Mouse (Mus musculus) stomach, embryonic 14.5 days (tissue): ENCODE data around the gene Prox1. TPM values are rescaled to one million over a fixed set of nuclear protein-coding genes. Genes with fewer than 3 reads are reported as not detected.

Source experiments
- ATAC-seq: fragments of 200-750 bp; cut with Nextera tagmentation; 2 replicates; pipeline ENCODE4 v1.8.0; 2017; ENCODE audit warnings: low read depth, moderate TSS enrichment; ENCODE audit not compliant: insufficient number of reproducible peaks, insufficient read depth, low FRiP score
- H3K27ac ChIP-seq: fragments of 300-500 bp; sonication (generic); 2 replicates; pipeline ENCODE4 v1.5.1; 2014; ENCODE audit warnings: mild to moderate bottlenecking, low read length, moderate library complexity, mixed read lengths
- H3K27me3 ChIP-seq: fragments of 300-500 bp; sonication (generic); 2 replicates; pipeline ENCODE4 v1.6.1; 2014; ENCODE audit warnings: low read length, control low read depth, mixed read lengths; ENCODE audit not compliant: control insufficient read depth, insufficient read depth
- H3K36me3 ChIP-seq: fragments of 300-500 bp; sonication (generic); 2 replicates; pipeline ENCODE4 v1.6.1; 2014; ENCODE audit warnings: mild to moderate bottlenecking, control low read depth, low read length, moderate library complexity, mixed read lengths; ENCODE audit not compliant: control insufficient read depth, insufficient read depth
- H3K4me1 ChIP-seq: fragments of 300-500 bp; sonication (generic); 2 replicates; pipeline ENCODE4 v1.6.1; 2014; ENCODE audit warnings: low read length, control low read depth, mixed read lengths; ENCODE audit not compliant: control insufficient read depth, insufficient read depth
- H3K4me2 ChIP-seq: fragments of 300-500 bp; sonication (generic); replicated peaks from 2 replicates; pipeline ENCODE4 v1.6.1; 2014; ENCODE audit warnings: low read depth, low read length, control low read depth
- H3K4me3 ChIP-seq: fragments of 300-500 bp; sonication (generic); 2 replicates; pipeline ENCODE4 v1.5.1; 2014; ENCODE audit warnings: low read depth, low read length, control low read depth
- H3K9ac ChIP-seq: fragments of 300-500 bp; sonication (generic); replicated peaks from 2 replicates; pipeline ENCODE4 v1.6.1; 2014; ENCODE audit warnings: low read depth, mild to moderate bottlenecking, control low read depth, low read length, moderate library complexity, mixed read lengths
- H3K9me3 ChIP-seq: fragments of 300-500 bp; sonication (generic); 2 replicates; pipeline ENCODE4 v1.6.1; 2016; ENCODE audit warnings: low read depth, low read length, control low read depth; ENCODE audit not compliant: control insufficient read depth
- WGBS: fragments of 180-500 bp; shearing (Covaris S2); extraction: QIAGEN DNeasy Blood & Tissue Kit; methylation state at CpG from one replicate; pipeline ENCODE4 v1.1.7; 2014; 5-methylcytosine and 5-hydroxymethylcytosine counted together
- polyA plus RNA-seq: library from polyadenylated mRNA; unstranded; fragments of >200 nt; fragmentation: Nextera tagmentation; extraction: Ambion mirVana; gene quantifications from 2 replicates; pipeline ENCODE4 v1.2.1, GENCODE M21; 2014

The Prox1 gene
- polyA plus RNA-seq, 1 experiment from 2014 or later = 1.3 TPM

DNA sequence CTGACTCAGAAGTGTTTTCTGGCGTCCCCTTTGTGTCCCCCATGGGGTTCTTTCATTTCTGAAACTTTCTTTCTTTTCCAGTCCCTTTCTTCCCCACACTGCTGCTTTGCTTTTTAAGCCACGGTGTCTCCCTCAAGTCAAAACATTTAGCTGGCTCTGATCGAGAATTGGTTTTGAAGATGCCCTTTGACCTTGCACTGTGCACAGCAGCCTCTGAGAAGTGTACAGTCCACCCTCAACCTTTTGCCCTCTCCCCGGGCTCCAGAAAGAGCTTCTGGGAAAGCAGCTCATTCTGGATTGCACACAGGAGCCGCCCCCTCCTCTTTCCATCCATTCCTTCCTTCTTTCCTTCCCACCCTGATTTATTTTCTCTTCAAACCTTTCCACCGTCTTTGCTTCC, 10.3 kb upstream of the Prox1 start:
- Histone ChIP-seq H3K9ac (no peak overlapping the region), H3K27ac (no peak overlapping the region), H3K4me3 (no peak overlapping the region), H3K36me3 (no peaks in the 10 kb centered on the region), H3K4me2 (no peak overlapping the region), H3K4me1 (no peaks in the 10 kb centered on the region), H3K9me3 (no peaks in the 10 kb centered on the region), H3K27me3 (peaks cover 4% of the 10 kb centered on the region)
- 40% methylated on average over 6 of the region's 6 CpGs for WGBS
- ATAC-seq = no peak

GRCm38 (mm10) chr1:190176961-190177360, 6.4 kb upstream of the Prox1 start:
- peaks cover 10% of the 10 kb centered on the region for H3K27me3 ChIP-seq
- 12% methylated on average over 3 of the region's 3 CpGs for WGBS
- no peak overlapping the region for H3K27ac ChIP-seq
- H3K36me3 ChIP-seq = no peaks in the 10 kb centered on the region
- no peak overlapping the region for H3K4me2 ChIP-seq
- H3K9ac ChIP-seq = no peak overlapping the region
- no peak overlapping the region for H3K4me3 ChIP-seq
- no peak for ATAC-seq
- no peaks in the 10 kb centered on the region for H3K9me3 ChIP-seq
- peaks cover 9% of the 10 kb centered on the region for H3K4me1 ChIP-seq

DNA sequence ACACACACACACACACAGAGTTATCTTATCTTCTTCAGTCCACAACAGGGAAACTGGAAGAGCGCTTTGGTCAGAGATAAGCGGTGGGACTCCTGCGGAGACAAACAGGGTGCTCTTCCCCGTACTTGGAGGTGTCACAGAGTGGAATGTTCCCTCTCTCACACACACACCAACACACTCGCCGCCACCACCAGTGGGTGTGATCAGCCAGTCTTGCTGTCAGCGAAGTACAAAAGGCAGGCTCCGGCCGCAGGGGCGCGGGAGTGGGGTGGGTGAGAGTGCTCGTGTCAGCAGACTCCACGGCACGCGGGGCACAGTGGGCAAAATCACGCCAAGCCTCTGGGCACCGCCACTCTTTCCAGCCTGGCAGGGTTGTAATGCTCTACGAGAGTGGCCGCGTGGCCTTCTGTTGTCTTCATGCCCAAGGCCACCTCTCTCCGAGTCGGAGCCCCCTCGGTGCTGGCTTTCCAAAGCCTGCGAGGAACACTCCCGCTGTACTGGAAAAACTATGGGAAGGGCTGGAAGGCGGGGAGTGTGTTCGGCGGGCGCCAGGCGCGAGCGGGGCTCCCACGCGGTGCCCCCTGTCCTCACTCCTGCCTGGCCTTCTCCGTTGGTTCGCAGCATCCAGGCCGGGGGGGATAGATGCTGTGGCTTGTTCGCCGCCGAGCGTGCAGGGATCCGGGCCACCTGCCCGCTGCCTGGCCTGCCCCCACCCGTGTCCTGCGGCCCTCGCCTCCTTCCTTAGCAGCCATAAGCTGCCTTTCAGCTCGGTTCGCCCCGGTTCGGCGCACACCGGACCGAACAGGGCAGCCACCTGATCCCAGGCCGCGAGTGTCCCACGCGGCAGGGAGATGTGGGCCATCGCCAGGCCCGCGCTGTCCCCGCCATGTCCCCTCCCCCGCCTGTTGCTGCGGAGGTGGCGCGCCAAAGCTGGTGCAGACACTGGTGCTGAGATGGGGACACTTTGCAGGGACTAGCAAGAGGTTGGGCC, 4.5 kb upstream of the Prox1 start:
- WGBS = 3% methylated on average over 65 of the region's 65 CpGs
- ATAC-seq = no peak
- no peak overlapping the region for H3K27ac ChIP-seq
- peaks cover 17% of the 10 kb centered on the region for H3K27me3 ChIP-seq
- no peaks in the 10 kb centered on the region for H3K9me3 ChIP-seq
- H3K36me3 ChIP-seq = no peaks in the 10 kb centered on the region
- H3K4me2 ChIP-seq = peak overlapping the region; percentile 47
- peaks cover 9% of the 10 kb centered on the region for H3K4me1 ChIP-seq
- H3K4me3 ChIP-seq = peak overlapping the region; percentile 27
- H3K9ac ChIP-seq = 0 out of 2 replicates have a peak overlapping the region, but pooled peaks have one; percentile 11

GRCm38 (mm10) chr1:190174231-190174630, 3.7 kb upstream of the Prox1 start:
- Histone ChIP-seq H3K27ac (no peak overlapping the region), H3K4me3 (no peak overlapping the region; the same call in 1 of the 2 replicates), H3K4me2 (peak overlapping the region; percentile 47; the same call in 1 of the 2 replicates), H3K27me3 (peaks cover 17% of the 10 kb centered on the region), H3K9me3 (no peaks in the 10 kb centered on the region), H3K4me1 (peaks cover 11% of the 10 kb centered on the region), H3K36me3 (no peaks in the 10 kb centered on the region), H3K9ac (no peak overlapping the region)
- no peak for ATAC-seq
- WGBS = 4% methylated on average over 13 of the region's 13 CpGs

GRCm38 (mm10) chr1:190173596-190173995, 3.1 kb upstream of the Prox1 start:
- no peaks in the 10 kb centered on the region for H3K9me3 ChIP-seq
- H3K36me3 ChIP-seq = no peaks in the 10 kb centered on the region
- H3K4me1 ChIP-seq = peaks cover 14% of the 10 kb centered on the region
- H3K27ac ChIP-seq = no peak overlapping the region
- H3K4me3 ChIP-seq = no peak overlapping the region
- ATAC-seq = no peak
- no peak overlapping the region for H3K9ac ChIP-seq
- WGBS = under 1% methylated on average over 12 of the region's 16 CpGs
- peaks cover 17% of the 10 kb centered on the region for H3K27me3 ChIP-seq
- no peak overlapping the region; the same call in 1 of the 2 replicates for H3K4me2 ChIP-seq

GRCm38 (mm10) chr1:190172979-190173461, 2.5 kb upstream of the Prox1 start:
- ATAC-seq = no peak
- peak overlapping the region; percentile 5; the same call in 1 of the 2 replicates for H3K4me3 ChIP-seq
- WGBS = 2% methylated on average over 24 of the region's 24 CpGs
- no peaks in the 10 kb centered on the region for H3K9me3 ChIP-seq
- H3K4me1 ChIP-seq = peaks cover 14% of the 10 kb centered on the region
- H3K27me3 ChIP-seq = peaks cover 17% of the 10 kb centered on the region
- H3K9ac ChIP-seq = no peak overlapping the region
- no peak overlapping the region for H3K27ac ChIP-seq
- H3K36me3 ChIP-seq = no peaks in the 10 kb centered on the region
- no peak overlapping the region; the same call in 1 of the 2 replicates for H3K4me2 ChIP-seq

DNA sequence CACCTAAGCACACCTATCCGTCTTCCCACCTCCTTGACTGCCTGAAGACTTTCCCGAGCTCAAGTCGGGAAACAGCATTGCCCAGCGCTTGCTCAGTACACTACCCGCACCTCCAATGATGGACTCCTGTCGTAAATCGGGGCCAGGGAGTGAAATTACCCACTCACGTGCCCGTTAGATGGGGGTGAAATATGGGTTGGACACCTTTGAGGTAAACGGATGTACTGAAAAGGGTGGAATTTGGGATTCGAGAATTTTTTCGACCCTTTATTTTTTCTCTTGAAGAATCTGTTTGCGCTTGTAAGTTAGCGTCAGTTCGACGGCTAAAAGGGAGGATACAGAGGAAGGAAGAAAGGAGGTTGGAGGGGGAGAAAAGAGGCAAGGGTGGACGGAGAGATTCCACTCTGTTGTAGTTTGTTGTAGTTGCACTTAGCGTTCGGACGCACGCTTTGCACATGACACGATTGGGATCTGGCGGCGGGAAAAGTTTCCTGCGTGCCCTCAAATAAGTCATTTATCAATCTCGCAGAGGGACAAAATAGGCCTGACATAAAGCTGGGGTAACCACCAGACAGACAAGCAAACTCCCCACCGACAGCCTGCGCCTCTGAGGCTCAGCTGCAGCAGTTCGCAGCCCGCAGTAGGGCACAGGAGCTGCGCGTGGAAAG, 1.9 kb upstream of the Prox1 start:
- Histone ChIP-seq H3K4me1 (peaks cover 14% of the 10 kb centered on the region), H3K9ac (no peak overlapping the region), H3K4me2 (peak overlapping the region; percentile 12; the same call in 1 of the 2 replicates), H3K36me3 (no peaks in the 10 kb centered on the region), H3K9me3 (no peaks in the 10 kb centered on the region), H3K27me3 (peaks cover 17% of the 10 kb centered on the region), H3K4me3 (peak overlapping the region; percentile 5; the same call in 1 of the 2 replicates), H3K27ac (no peak overlapping the region)
- 2% methylated on average over 32 of the region's 32 CpGs for WGBS
- no peak for ATAC-seq

DNA sequence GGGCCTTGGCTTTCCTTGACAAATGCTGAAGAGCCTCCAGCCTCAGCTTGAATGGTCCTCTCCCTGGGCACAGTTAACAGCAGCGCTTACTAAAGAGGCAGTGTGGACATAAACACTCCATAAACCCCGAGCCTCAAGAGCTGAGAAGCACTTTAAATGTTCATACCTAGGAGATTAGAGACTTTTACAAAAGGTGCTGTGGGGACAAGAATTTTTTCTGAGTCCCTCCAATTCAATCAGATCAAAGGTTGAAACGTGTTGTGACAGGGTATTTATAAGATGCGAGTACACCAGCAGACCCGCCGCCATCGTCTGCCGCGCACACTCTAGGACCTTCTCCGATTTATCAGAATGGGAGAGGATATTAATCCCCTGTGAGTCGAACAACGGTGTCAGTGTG, 1.2 kb upstream of the Prox1 start:
- 1% methylated on average over 12 of the region's 12 CpGs for WGBS
- Histone ChIP-seq H3K27me3 (peaks cover 17% of the 10 kb centered on the region), H3K4me3 (no peak overlapping the region), H3K4me1 (peaks cover 14% of the 10 kb centered on the region), H3K4me2 (no peak overlapping the region), H3K27ac (no peak overlapping the region), H3K36me3 (no peaks in the 10 kb centered on the region), H3K9ac (no peak overlapping the region), H3K9me3 (no peaks in the 10 kb centered on the region)
- ATAC-seq = no peak
